Mouse (Mus musculus): ENCODE data around the gene Tbx5. TPM values are rescaled to one million over a fixed set of nuclear protein-coding genes. Genes with fewer than 3 reads are reported as not detected.
"Not testable (repeated sequence)": the region's sequence is repeated elsewhere in the genome, so short reads cannot be mapped to it uniquely, and the experiment has no call there.

The Tbx5 gene
- total RNA-seq, 2 experiments from 2014 or later, result not detected

- intact Hi-C loops (cut with DNase I), result no loop called here
- no peak for DNase-seq (ENCODE audit: low spot score in 2 of 2)
Observed at GRCm38 (mm10) chr5:119893060-119893459, 60.6 kb downstream of the Tbx5 start.

DNA sequence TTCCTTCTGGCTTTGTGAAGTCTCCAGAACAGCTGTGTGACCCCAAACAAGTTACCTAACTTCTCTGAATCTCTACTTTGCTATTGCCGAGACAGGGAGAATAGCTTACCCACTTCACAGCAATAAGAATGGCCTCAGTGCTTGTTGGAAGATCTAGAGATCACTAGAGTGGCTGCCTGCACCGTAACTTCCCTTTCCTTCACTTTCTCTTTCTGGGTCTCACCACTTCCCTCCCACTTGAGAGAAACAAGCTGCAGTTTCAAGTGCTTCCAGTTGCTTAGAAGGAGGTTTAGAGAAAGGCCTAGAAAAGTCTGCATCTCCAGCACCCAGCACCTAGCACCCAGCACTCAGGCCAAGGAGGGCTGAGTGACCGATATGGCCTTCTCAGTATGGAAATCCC, 64.1 kb downstream of the Tbx5 start:
- intact Hi-C loops (cut with DNase I), result no loop called here
- no peak for DNase-seq (ENCODE audit: low spot score in 2 of 2)

GRCm38 (mm10) chr5:119916551-119917171, 84.2 kb downstream of the Tbx5 start:
- intact Hi-C loops (cut with DNase I), result no loop called here
- DNase-seq (ENCODE audit: low spot score in 2 of 2), result peak; percentile 49 to 60

DNA sequence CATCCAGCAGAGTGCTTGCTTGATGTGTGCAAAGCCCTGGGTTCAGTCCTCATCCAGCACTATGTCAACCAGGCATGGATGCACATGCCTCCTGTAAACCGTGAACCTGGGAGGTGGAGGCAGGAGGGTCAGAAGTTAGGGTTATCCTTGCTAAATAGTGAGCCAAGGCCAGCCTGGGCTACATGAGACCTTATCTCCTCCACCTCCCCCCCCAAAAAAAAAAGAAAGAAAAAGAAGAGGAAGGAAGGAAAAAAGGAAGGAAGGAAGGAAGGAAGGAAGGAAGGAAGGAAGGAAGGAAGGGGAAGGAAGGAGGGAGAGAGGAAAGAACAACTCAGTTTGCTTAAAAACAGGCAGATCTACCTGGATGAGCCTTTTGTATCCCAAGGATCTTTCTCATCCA, 85.9 kb downstream of the Tbx5 start:
- DNase-seq (ENCODE audit: low spot score in 2 of 2); intact Hi-C loops (cut with DNase I): not testable (repeated sequence)

DNA sequence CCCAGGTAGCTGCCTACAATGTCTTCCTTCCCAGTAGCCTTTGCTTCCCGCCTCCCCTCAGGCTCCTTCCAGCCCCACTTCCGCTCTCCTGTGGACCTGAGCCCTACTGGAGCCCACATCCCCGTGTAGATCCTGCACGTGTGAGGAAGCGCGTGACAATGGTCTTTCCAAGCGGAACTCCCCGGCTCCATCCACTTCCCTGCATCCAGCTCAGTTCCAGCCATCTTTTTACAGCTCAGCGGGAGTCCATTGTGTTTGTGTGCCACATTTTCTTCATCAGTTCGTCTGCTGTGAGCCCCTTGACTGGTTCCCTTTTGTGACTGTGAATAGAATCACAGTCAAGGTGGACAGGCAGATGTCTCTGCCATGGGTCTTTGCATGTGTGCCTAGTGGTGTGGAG, 88.5 kb downstream of the Tbx5 start:
- no peak for DNase-seq (ENCODE audit: low spot score in 2 of 2)
- intact Hi-C loops (cut with DNase I), result no loop called here

GRCm38 (mm10) chr5:119922229-119922628, 89.8 kb downstream of the Tbx5 start:
- intact Hi-C loops (cut with DNase I), result no loop called here
- DNase-seq (ENCODE audit: low spot score in 2 of 2), result no peak

Other genes starting within 250 kb of the Tbx5 start
- 1 to 10 TPM; 4.3 to 4.9 TPM for gene Tbx3, start 162.0 kb upstream of the Tbx5 start, total RNA-seq (2021)